Mouse (Mus musculus): ENCODE measurements around the gene Faap100. TPM values are rescaled to one million over a fixed set of nuclear protein-coding genes. Genes with fewer than 3 reads are reported as not detected.
"Not testable (repeated sequence)": the region's sequence is repeated elsewhere in the genome, so short reads cannot be mapped to it uniquely, and the experiment has no call there.

Gene Faap100
- total and polyA plus RNA-seq, 2 experiments, result 3.2 to 14.9 TPM

DNA sequence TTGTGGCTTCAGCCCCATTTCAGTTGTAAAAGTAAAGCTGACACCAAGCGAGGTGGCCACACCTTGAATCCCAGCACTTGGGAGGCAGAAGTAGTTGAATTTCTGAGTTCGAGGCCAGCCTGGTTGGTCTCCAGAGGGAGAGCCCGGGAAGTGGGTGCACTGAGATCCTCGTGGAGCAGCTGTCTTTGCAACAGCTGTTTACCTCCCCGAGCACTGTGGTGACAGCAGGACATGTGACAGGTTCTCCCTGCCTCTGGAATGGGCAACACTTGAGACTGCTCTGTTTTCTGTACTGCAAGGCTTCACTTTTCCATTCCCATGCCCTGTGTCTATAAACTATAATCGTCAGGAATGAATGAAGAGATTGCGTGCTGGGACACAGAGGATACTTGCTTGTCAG lies 39.3 kb upstream of the Faap100 start:
- no peak for DNase-seq (ENCODE audit: extremely low read depth, low read depth, low spot score)
- Histone ChIP-seq H3K79me2 (ENCODE audit: control insufficient read depth, insufficient read depth, low read length) (peaks cover 10% of the 10 kb centered on the region; the same call in 1 of the 2 replicates), H3K27ac (replicated peaks; ENCODE audit: insufficient read depth, low read depth, low read length) (no peak overlapping the region), H3K27me3 (ENCODE audit: control insufficient read depth, insufficient read depth, low read length) (no peaks in the 10 kb centered on the region), H3K4me1 (ENCODE audit: control insufficient read depth, insufficient read depth, low read length) (peaks cover 17% of the 10 kb centered on the region), H3K36me3 (ENCODE audit: control insufficient read depth, insufficient read depth, low read length) (peaks cover 61% of the 10 kb centered on the region), H3K9ac (ENCODE audit: low read depth, low read length) (no peak overlapping the region), H3K4me3 (ENCODE audit: insufficient read depth, low read depth, low read length) (no peak overlapping the region)
- no peak for TF ChIP-seq POLR2A (IDR thresholded peaks at IDR 0.05; ENCODE audit: extremely low read depth, insufficient read depth, low read length)
- no peak for TF ChIP-seq CTCF (IDR thresholded peaks at IDR 0.05; ENCODE audit: low read depth, low read length)
- 87% methylated on average over 7 of the region's 7 CpGs for WGBS

DNA sequence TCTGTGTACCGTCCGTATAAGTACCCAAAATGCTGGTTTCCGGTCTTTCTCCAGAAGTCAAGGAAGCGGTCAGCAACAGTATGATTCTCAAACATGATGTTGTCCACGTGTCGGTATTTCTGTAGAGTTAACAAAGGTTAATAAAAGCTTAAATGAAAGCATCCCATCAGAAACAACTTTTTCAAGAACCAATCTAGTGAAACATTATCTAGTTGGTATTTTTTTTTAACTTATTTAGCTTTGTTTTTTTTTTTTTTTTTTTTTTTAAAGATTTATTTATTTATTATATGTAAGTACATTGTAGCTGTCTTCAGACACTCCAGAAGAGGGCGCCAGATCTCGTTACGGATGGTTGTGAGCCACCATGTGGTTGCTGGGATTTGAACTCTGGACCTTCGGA lies 35.1 kb upstream of the Faap100 start:
- 97% methylated on average over 7 of the region's 10 CpGs for WGBS
- not testable (repeated sequence) for H3K4me1 ChIP-seq (ENCODE audit: control insufficient read depth, insufficient read depth, low read length); DNase-seq (ENCODE audit: extremely low read depth, low read depth, low spot score); H3K9ac ChIP-seq (ENCODE audit: low read depth, low read length); H3K4me3 ChIP-seq (ENCODE audit: insufficient read depth, low read depth, low read length); H3K27me3 ChIP-seq (ENCODE audit: control insufficient read depth, insufficient read depth, low read length); H3K27ac ChIP-seq (replicated peaks; ENCODE audit: insufficient read depth, low read depth, low read length); H3K79me2 ChIP-seq (ENCODE audit: control insufficient read depth, insufficient read depth, low read length)
- H3K36me3 ChIP-seq (ENCODE audit: control insufficient read depth, insufficient read depth, low read length), result peaks cover 76% of the 10 kb centered on the region
- TF ChIP-seq CTCF (IDR thresholded peaks at IDR 0.05; ENCODE audit: low read depth, low read length), result 0 out of 2 replicates have a peak, but pooled peaks have one; percentile 0

DNA sequence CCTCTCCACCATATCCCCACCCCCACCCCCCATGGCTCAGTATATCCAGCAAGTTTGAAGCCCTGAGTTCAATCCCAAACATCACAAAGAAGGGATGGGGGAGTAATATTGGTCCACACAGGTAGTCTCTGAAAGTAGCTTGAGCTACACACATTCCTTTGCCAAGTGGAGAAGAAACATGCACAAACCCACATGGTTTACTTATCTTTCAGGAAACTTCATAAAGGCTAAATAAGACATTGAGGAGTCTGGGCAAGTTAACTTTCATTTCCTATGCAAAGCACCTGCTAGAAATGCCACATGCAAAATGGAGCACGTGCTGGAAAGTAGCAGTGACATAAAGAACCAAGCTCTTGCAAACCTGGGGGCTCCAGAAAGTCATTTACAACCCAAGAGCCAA lies 27.9 kb upstream of the Faap100 start:
- peaks cover 8% of the 10 kb centered on the region; the same call in 1 of the 2 replicates for H3K79me2 ChIP-seq (ENCODE audit: control insufficient read depth, insufficient read depth, low read length)
- 84% methylated on average over 1 of the region's 1 CpGs for WGBS
- H3K4me3 ChIP-seq (ENCODE audit: insufficient read depth, low read depth, low read length), result no peak overlapping the region
- no peak overlapping the region for H3K9ac ChIP-seq (ENCODE audit: low read depth, low read length)
- no peaks in the 10 kb centered on the region for H3K4me1 ChIP-seq (ENCODE audit: control insufficient read depth, insufficient read depth, low read length)
- no peaks in the 10 kb centered on the region for H3K27me3 ChIP-seq (ENCODE audit: control insufficient read depth, insufficient read depth, low read length)
- no peak overlapping the region for H3K27ac ChIP-seq (replicated peaks; ENCODE audit: insufficient read depth, low read depth, low read length)
- H3K36me3 ChIP-seq (ENCODE audit: control insufficient read depth, insufficient read depth, low read length), result peaks cover 88% of the 10 kb centered on the region
- no peak for DNase-seq (ENCODE audit: extremely low read depth, low read depth, low spot score)
- TF ChIP-seq CTCF (IDR thresholded peaks at IDR 0.05; ENCODE audit: low read depth, low read length) (no peak), POLR2A (IDR thresholded peaks at IDR 0.05; ENCODE audit: extremely low read depth, insufficient read depth, low read length) (no peak)

DNA sequence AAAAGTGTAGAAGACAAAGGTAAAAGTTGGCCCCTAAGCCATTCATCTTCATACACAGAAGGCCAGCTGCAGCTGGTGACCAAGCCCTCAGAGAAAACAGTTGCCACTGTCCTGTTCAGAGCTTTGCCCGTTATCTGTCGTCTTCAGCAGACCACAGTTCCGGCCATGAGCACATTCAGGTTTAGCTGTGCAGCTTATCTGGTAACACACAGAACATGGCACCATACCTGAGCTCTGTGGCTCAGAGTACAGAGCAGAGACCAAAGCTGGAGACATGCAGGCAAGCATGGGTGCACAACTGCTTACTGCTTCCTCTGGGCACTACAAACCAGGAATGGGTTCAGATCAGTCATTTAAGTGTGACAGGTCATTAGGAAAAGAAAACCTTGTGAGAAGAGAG lies 27.3 kb upstream of the Faap100 start:
- Histone ChIP-seq H3K4me3 (ENCODE audit: insufficient read depth, low read depth, low read length) (no peak overlapping the region), H3K79me2 (ENCODE audit: control insufficient read depth, insufficient read depth, low read length) (peaks cover 8% of the 10 kb centered on the region; the same call in 1 of the 2 replicates), H3K36me3 (ENCODE audit: control insufficient read depth, insufficient read depth, low read length) (peaks cover 89% of the 10 kb centered on the region), H3K4me1 (ENCODE audit: control insufficient read depth, insufficient read depth, low read length) (no peaks in the 10 kb centered on the region), H3K9ac (ENCODE audit: low read depth, low read length) (no peak overlapping the region), H3K27ac (replicated peaks; ENCODE audit: insufficient read depth, low read depth, low read length) (no peak overlapping the region), H3K27me3 (ENCODE audit: control insufficient read depth, insufficient read depth, low read length) (no peaks in the 10 kb centered on the region)
- TF ChIP-seq CTCF (IDR thresholded peaks at IDR 0.05; ENCODE audit: low read depth, low read length) (no peak), POLR2A (IDR thresholded peaks at IDR 0.05; ENCODE audit: extremely low read depth, insufficient read depth, low read length) (no peak)
- WGBS, result 93% methylated on average over 3 of the region's 3 CpGs
- no peak for DNase-seq (ENCODE audit: extremely low read depth, low read depth, low spot score)

DNA sequence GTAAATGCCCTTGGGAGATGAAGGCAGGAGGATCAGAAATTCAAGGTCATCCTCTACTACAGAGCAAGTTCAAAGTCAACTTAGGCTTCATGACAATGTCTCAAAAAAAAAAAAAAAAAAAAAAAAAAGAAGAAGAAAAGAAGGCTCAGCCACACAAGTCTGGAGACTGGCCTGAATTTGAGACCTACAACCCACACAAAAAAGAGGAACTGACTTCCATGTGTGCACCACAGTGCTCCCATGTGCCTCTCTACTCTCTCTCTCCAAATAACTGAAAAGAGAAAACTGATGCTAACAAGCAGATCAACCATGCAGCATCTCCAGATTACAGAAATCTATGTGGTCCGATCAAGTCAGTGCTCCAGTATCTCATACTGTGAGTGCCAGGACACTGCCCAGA lies 26.2 kb upstream of the Faap100 start:
- Histone ChIP-seq H3K27ac (replicated peaks; ENCODE audit: insufficient read depth, low read depth, low read length) (no peak overlapping the region), H3K36me3 (ENCODE audit: control insufficient read depth, insufficient read depth, low read length) (peaks cover 86% of the 10 kb centered on the region), H3K4me3 (ENCODE audit: insufficient read depth, low read depth, low read length) (no peak overlapping the region), H3K79me2 (ENCODE audit: control insufficient read depth, insufficient read depth, low read length) (peaks cover 8% of the 10 kb centered on the region; the same call in 1 of the 2 replicates), H3K4me1 (ENCODE audit: control insufficient read depth, insufficient read depth, low read length) (no peaks in the 10 kb centered on the region), H3K27me3 (ENCODE audit: control insufficient read depth, insufficient read depth, low read length) (no peaks in the 10 kb centered on the region), H3K9ac (ENCODE audit: low read depth, low read length) (no peak overlapping the region)
- 96% methylated on average over 1 of the region's 1 CpGs for WGBS
- DNase-seq (ENCODE audit: extremely low read depth, low read depth, low spot score), result no peak
- TF ChIP-seq POLR2A (IDR thresholded peaks at IDR 0.05; ENCODE audit: extremely low read depth, insufficient read depth, low read length) (no peak), CTCF (IDR thresholded peaks at IDR 0.05; ENCODE audit: low read depth, low read length) (no peak)

DNA sequence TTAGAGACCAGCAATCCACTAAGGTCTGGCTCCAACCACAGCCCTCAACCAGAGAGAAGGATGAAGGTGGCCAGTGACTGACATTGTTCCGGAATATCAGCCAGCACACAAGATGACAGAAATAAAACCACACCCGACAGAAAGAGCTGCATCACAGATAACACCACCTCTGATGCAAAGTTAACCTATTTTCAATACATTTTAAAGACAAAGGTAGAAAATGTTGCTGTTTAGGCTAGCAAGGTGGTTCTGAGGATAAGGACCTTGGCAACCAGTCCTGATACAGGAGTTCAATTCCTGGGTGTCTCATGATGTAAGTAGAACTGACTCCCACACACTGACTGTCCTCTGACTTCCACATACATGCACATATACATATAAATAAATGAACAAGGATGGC lies 20.8 kb upstream of the Faap100 start:
- no peaks in the 10 kb centered on the region for H3K27me3 ChIP-seq (ENCODE audit: control insufficient read depth, insufficient read depth, low read length)
- no peak overlapping the region for H3K27ac ChIP-seq (replicated peaks; ENCODE audit: insufficient read depth, low read depth, low read length)
- H3K79me2 ChIP-seq (ENCODE audit: control insufficient read depth, insufficient read depth, low read length), result no peaks in the 10 kb centered on the region; the same call in 1 of the 2 replicates
- no peak overlapping the region for H3K9ac ChIP-seq (ENCODE audit: low read depth, low read length)
- WGBS, result 100% methylated on average over 2 of the region's 2 CpGs
- peaks cover 60% of the 10 kb centered on the region for H3K36me3 ChIP-seq (ENCODE audit: control insufficient read depth, insufficient read depth, low read length)
- no peak for DNase-seq (ENCODE audit: extremely low read depth, low read depth, low spot score)
- no peaks in the 10 kb centered on the region for H3K4me1 ChIP-seq (ENCODE audit: control insufficient read depth, insufficient read depth, low read length)
- no peak overlapping the region for H3K4me3 ChIP-seq (ENCODE audit: insufficient read depth, low read depth, low read length)
- TF ChIP-seq POLR2A (IDR thresholded peaks at IDR 0.05; ENCODE audit: extremely low read depth, insufficient read depth, low read length) (no peak), CTCF (IDR thresholded peaks at IDR 0.05; ENCODE audit: low read depth, low read length) (no peak)

All from liver, adult 2 months (tissue).